Mouse (Mus musculus) heart, adult 9 months (tissue): ENCODE results near the gene Ubr7.

Source experiments
- DNase-seq, 2 experiments: peaks; one replicate each; pipeline ENCODE4 v3.0.0; 2022; ENCODE audit warnings: low spot score in 2 of 2

Gene Ubr7

DNA sequence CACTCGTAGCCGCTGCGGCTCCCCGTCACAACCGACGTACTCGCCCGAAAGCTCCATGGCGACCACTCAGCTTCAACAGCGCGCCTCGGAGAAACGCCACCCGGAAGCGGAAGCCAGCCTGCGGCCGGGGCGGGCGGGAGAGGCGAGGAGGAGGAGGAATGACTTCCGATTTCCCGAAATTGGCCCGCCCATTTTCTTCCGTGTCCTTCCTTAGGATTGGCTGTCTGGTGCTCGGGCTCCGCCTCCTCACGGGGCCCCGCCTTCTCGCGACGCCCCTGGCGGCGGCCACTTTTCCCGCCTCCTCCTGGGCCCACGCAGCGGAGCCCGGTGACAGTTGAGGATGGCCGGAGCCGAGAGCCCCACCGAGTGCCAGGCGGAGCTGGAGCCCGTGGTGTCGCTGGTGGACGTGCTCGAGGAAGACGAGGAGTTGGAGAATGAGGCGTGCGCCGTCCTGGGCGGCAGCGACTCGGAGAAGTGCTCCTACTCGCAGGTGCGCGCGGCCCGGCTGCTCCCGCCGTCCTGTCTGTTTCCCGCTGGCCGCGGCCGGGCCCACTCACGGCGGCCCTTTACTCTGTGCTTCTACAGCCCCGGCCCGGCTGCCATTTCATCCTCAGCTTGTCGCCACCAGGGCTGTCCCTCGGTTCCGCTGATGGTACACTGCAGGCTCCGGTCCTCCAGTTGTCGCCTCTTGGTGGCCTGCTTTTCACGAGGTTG lies at the start of gene Ubr7, which contains the start of the genes Gm28051 and Gon7:
Ubr7 (plus strand) TSS at position 279 of the 714 bp plus-strand sequence.
Gm28051 (minus strand) TSS at position 77 of the 714 bp plus-strand sequence.
Gon7 (minus strand) TSS at position 115 of the 714 bp plus-strand sequence.
- peak; percentile 95 to 96 for DNase-seq

DNA sequence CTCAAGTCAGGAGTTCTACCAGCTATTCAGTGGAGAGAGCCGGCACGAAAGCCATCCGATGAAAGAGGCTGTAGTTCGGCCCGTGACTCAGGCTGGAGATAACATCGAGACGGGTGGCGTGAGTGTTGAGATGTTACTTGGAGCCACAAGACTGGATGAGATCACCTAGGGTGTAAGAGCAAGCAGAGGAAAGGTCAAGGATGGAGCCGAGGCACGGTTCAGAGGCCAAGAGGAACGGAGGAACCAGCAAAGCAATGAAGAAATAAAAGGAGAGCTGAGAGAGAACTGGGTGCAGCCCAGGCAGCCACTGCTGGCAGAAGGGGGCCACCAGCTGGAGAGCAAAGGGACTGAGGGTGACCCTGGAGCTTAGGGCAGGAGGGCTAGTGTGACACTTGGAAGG lies 49.5 kb upstream of the Ubr7 start:
- no peak for DNase-seq

DNA sequence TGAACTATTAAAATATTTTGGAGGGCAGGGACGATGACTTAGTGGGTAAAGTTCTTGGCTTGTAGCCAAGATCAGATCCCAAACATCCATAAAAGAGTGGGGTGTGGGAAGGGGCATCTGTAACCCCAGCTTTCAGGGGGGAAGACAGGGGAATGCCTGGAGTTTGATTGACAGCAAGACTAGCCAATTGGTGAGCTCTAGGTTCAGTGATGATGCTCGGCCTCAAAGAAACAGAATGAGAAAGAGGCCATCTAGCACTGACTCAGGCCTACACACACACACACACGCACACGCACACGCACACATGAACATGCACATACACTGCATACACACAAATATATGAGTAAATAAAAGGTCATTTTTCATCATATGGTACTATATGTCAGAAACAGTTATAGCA lies 47.9 kb upstream of the Ubr7 start:
- DNase-seq: no peak

- no peak for DNase-seq
Measured at GRCm38 (mm10) chr12:102710851-102711375, 46.9 kb upstream of the Ubr7 start.

DNA sequence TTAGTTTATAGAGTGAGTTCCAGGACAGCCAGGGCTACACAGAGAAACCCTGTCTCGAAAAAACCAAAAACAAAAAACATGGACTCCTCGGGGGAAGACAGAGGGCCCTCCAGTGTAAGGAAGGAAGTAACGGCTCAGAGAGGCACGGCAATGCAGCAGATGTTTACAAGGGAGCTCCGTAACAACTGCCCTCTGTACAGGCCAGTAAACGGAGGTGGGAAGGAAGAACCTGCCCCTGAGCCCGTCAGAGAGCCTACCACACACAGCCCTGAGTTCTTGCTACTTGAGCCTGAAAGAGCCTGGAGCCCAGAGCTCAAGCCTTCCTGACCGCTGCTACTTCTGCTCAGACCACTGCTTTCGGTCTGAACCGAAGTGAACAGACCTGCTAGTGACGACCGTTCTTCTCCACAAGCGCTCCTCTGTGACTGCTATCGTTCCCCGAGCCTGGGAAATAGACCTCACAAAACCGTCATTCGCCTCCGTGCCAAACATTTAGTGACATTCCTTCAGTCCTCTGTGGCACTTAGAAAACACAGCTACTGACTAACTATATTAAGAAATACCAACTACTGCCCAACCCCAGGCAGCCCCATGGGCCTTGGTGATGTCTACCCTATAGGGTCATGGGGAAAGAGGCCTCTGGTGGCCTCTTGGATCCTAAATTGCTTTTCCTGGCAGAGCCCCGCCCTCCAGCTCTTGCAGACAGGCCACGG lies 44.5 kb upstream of the Ubr7 start:
- DNase-seq: no peak

DNA sequence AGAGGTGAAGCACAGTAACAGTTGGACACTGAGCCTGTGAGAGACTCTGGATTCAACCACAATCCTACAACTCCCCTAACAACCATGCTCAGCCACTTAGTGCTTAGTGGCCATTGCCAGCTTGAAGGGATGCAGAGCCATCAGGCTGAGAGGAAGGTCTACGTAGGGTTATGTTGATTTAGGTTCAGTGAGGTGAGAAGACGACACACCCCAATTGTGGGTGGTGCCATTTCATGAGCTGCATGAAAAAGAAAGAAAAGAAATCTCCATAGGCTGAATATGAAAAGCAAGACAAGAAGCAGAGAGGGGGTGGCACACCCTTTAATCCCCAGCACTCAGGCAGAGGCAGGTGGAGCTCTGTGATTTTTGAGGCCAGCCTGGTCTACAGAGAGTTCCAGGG lies 43.7 kb upstream of the Ubr7 start:
- no peak for DNase-seq

DNA sequence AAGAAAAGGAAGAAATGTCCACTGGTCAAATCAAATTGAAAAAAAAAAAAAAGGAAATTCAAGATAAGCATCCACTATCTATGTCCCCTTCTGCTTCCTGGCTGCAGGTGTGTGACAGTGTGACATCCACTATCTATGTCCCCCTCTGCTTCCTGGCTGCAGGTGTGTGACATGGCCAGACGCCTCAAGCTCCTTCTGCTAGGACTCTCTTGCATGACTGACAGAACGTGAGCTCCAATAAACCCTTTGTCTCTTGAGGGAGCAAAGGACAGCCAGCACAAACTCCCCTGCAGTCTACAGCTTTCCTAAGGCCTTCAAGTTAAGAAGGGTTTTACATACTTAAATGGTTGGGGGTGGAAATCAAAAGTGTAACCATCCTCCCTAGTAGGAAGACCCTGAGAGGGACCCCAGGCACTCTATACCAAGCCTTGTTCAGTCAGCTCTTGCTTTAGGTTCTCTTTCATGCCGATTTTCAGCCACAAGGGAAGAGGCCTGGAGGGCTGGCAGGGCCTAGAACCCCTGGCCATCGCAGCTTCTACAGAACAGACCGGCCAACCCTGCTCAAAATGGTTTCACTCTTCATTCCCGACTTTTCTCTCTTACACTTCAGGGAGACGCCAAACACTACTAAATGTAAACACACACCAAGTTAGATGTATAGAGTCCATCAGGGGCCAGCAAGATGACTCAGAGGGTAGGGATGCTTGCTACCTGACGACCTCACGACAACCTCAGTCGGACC lies 42.9 kb upstream of the Ubr7 start:
- no peak for DNase-seq

DNA sequence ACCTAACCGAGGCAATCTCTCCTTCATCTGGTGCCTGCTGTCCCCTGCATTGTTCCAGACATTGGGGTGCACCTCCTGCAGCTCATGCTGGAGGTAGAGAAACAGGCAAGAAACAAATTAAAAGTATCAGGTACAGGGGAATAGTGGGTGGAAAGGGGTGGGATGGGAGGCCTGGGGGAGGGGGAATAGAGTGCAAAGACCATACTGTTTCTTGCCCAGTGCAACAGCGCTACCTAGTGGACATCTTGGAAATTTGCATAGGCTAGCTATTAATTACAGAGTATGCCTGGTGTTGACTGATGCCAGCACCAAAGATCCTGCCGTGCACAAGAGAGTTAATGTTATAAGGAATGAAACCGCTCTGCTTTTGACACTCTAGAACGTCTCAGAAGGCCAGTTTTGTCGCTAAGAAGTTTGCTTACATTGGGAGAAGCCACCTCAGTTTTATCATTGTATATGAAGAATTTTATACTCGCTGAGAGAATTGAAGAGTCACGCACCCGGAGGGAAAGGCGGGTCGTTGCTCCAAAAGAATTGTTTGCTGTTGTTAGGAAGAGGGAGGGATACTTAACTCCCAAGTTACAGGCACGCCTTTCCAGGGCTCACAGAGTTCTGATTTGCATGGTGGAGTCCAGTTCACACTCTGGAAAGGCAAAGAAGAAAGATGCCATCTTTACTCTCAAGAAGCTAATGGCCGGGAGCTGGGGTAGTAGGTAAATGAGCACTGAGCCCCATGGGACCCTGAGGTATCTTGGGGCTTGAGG lies 38.0 kb upstream of the Ubr7 start:
- no peak for DNase-seq

- DNase-seq: no peak
Measured at GRCm38 (mm10) chr12:102722451-102722850, 35.3 kb upstream of the Ubr7 start.

DNA sequence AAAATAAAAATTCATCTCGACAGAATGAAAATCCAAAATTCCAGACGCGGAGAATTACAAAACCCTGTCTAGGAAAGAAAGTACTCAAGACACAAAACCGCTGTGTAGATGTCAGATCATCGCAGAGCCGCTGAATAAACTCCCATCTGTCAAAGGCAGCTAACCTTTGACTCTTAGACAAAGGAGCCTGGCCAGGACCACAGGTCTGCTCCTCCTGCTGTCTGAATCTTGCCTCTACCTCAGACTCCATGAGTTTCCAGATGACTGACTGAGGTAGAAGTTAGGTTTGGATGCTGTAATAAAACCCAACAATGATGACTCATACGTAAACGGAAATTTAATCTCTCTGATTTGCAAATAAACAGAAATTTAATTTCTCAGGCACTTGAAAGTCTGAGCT lies 34.8 kb upstream of the Ubr7 start:
- DNase-seq: no peak

- DNase-seq: no peak
Measured at GRCm38 (mm10) chr12:102723861-102724260, 33.9 kb upstream of the Ubr7 start.

GRCm38 (mm10) chr12:102725146-102725545 lies 32.6 kb upstream of the Ubr7 start:
- DNase-seq: no peak

GRCm38 (mm10) chr12:102725761-102726175 lies 32.0 kb upstream of the Ubr7 start:
- no peak for DNase-seq

DNA sequence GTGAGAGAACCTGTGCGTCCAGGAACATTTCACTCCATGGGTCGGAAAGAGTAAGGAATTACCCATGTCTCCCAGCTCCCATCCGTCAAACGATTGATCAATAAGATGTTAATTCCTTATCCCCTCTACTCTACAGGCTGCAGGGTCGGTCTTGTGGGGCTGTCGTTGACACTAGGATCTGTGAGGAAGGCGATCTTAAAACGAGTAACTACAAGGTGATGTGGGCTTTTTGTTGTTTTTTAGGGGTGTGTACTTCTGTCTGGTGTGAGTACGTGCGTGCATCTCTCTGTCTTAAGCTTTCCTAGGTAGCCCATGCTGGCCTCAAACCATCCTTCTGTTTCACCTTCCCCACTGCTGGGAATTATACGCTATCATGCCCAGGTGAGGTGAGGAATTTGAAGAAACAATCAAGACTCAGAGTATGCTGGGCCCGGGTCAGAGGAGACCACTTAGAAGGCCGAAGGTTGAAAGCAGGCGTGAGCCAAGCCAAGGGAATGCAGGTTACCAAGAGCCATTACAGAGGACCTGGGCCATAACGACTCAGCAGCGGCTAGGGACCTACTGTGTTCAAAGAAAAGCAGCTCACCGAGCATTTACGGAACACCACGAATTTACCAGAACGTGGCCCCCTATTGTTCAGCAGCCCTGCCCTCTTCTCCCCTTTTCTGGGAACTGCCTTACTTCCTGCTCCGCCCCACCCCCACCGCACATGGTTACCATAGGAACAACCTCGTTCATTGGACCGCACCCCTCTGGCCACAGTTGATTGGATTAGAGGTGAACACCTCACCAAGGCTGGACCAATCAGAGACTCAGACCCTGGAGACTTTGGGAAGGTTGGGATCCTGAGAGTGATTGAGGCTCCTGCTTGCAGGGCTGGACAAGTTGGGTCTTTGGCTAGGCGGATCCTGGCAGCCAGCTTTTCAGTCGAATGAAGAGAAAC lies 27.6 kb upstream of the Ubr7 start:
- no peak for DNase-seq

- no peak for DNase-seq
Measured at GRCm38 (mm10) chr12:102730798-102731619, 26.8 kb upstream of the Ubr7 start.

- DNase-seq: peak in 1 of 2 experiments; percentile 20
Measured at GRCm38 (mm10) chr12:102733381-102733780, 24.4 kb upstream of the Ubr7 start.

GRCm38 (mm10) chr12:102739096-102739495 lies 18.7 kb upstream of the Ubr7 start:
- no peak for DNase-seq

- no peak for DNase-seq
Measured at GRCm38 (mm10) chr12:102740285-102740684, 17.5 kb upstream of the Ubr7 start.

GRCm38 (mm10) chr12:102742056-102742455 lies 15.7 kb upstream of the Ubr7 start:
- no peak for DNase-seq
